Comparison of ENCODE assay signal across 11 mouse cellular contexts in the genomic region with DNA sequence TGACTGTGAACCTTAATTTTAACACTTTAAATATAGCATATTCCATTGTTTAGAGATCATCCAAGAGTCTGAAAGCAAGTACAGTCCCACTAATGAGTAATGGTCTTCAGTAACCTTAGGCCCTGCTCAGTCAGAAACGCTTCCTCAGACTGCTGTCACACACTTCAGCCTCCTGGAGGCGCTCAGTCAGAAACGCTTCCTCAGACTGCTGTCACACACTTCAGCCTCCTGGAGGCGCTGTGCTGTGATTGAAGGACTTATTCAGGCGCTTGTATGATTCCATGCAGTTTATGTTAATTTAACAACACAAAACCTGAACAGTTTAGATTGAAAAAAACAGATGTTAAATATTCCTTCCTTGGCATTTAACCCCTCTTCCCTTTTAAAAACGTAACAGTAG. TPM values are rescaled to one million over a fixed set of nuclear protein-coding genes. Genes with fewer than 3 reads are reported as not detected.
DNase-seq lines count a peak whose midpoint lies in the region; ATAC-seq and TF ChIP-seq lines count a peak whose summit lies in the region.
"Had no signal": no experiment of that assay in that cellular context is flagged by ENCODE, and none has a peak within 500 bp of the region (broad histone marks: within the 10 kb centered on the region; RNA-seq: fewer than 3 reads in every experiment).

No protein-coding gene starts in this region.

- peak; percentile 58 for ATAC-seq in inflammation-experienced regulatory T-cells, adult 6 months

- TF ChIP-seq CTCF in layer of hippocampus, adult 2 months (conservative IDR thresholded peaks at IDR 0.05), result peak; percentile 63

- no peak overlapping the region for H3K27ac ChIP-seq in layer of hippocampus, adult 2 months
- H3K27ac ChIP-seq: midbrain, embryonic 10.5 days had no signal

- DNase-seq in layer of hippocampus, adult 2 months (ENCODE audit: low spot score in 2 of 2), result no peak
- no peak for DNase-seq in layer of hippocampus, postnatal 14 days (ENCODE audit: low spot score in 2 of 2)
- peak; percentile 38 for DNase-seq in CD4-positive helper T cell, adult 2 months (ENCODE audit: low read depth, low spot score)
- DNase-seq in NIH3T3 (ENCODE audit: low read depth), result peak; percentile 66
- DNase-seq in right cerebral cortex, postnatal 25 days, result no peak
- no peak for DNase-seq in layer of hippocampus, adult 9-11 months
- DNase-seq in right cerebral cortex, adult 18-20 months, result no peak
- DNase-seq: heart, postnatal 10 days had no signal

- H3K4me3 ChIP-seq in layer of hippocampus, adult 2 months, result no peak overlapping the region
- H3K4me3 ChIP-seq: erythroblast, embryonic 14.5 days; midbrain, embryonic 10.5 days had no signal

RNA-seq across cellular contexts. Expression of a gene that starts 6.0 kb away (rescaled TPM):
- total RNA-seq in layer of hippocampus, adult 2 months (2021), result not detected
- under 1 TPM in 1 of 2 experiments, not detected in 1; 0.90 TPM for total RNA-seq in layer of hippocampus, postnatal 14 days (2021)
- polyA plus RNA-seq in inflammation-experienced regulatory T-cells, adult 6 months (2017; shearing (Covaris generic)), result not detected
- polyA plus RNA-seq: erythroblast, embryonic 14.5 days had no signal

RNA-seq across cellular contexts. Expression of a gene that starts 16.5 kb away (rescaled TPM):
- total RNA-seq in layer of hippocampus, adult 2 months (2021), result 100 to 1,000 TPM; 151 to 156 TPM
- total RNA-seq in layer of hippocampus, postnatal 14 days (2021), result 100 to 1,000 TPM; 135 to 147 TPM
- 100 to 1,000 TPM in 2 of 3 experiments, 10 to 100 TPM in 1; 85.7 to 110 (median 100) TPM for polyA plus RNA-seq in inflammation-experienced regulatory T-cells, adult 6 months (2017; shearing (Covaris generic))

RNA-seq across cellular contexts. Expression of a gene that starts 17.7 kb away (rescaled TPM):
- 10 to 100 TPM; 18.9 to 20.6 TPM for total RNA-seq in layer of hippocampus, adult 2 months (2021)
- 10 to 100 TPM; 16.8 to 17.1 TPM for total RNA-seq in layer of hippocampus, postnatal 14 days (2021)
- polyA plus RNA-seq in inflammation-experienced regulatory T-cells, adult 6 months (2017; shearing (Covaris generic)), result 10 to 100 TPM; 20.2 to 39.5 (median 34.5) TPM

RNA-seq across cellular contexts. Expression of a gene that starts 23.5 kb away (rescaled TPM):
- 100 to 1,000 TPM; 112 to 118 TPM for total RNA-seq in layer of hippocampus, adult 2 months (2021)
- 100 to 1,000 TPM; 113 to 130 TPM for total RNA-seq in layer of hippocampus, postnatal 14 days (2021)
- polyA plus RNA-seq in inflammation-experienced regulatory T-cells, adult 6 months (2017; shearing (Covaris generic)), result 10 to 100 TPM in 1 of 3 experiments, 1 to 10 TPM in 2; 6.1 to 11.8 (median 6.8) TPM

RNA-seq across cellular contexts. Expression of a gene that starts 49.4 kb away (rescaled TPM):
- 10 to 100 TPM; 75.3 to 88.0 TPM for total RNA-seq in layer of hippocampus, adult 2 months (2021)
- 10 to 100 TPM; 77.9 to 92.1 TPM for total RNA-seq in layer of hippocampus, postnatal 14 days (2021)
- polyA plus RNA-seq in inflammation-experienced regulatory T-cells, adult 6 months (2017; shearing (Covaris generic)), result 100 to 1,000 TPM; 402 to 450 (median 421) TPM

Comparison
In these comparisons a context has a peak if more than half of its experiments do, and no peak if none do; other contexts are left out.
1. DNase-seq: peak in CD4-positive helper T cell, adult 2 months (single experiment) and NIH3T3 (single experiment); none in layer of hippocampus, adult 2 months (0 of 2), layer of hippocampus, postnatal 14 days (0 of 2), right cerebral cortex, postnatal 25 days (single experiment), layer of hippocampus, adult 9-11 months (single experiment) and right cerebral cortex, adult 18-20 months (single experiment).